Mouse (Mus musculus) spleen, adult 12 weeks (tissue): ENCODE results near the gene Ggn.
"Not testable (repeated sequence)": the region's sequence is repeated elsewhere in the genome, so short reads cannot be mapped to it uniquely, and the experiment has no call there.

Experiments
- DNase-seq: peaks from one replicate; pipeline ENCODE4 v3.0.0; 2022; ENCODE audit warnings: low spot score

Ggn gene

DNA sequence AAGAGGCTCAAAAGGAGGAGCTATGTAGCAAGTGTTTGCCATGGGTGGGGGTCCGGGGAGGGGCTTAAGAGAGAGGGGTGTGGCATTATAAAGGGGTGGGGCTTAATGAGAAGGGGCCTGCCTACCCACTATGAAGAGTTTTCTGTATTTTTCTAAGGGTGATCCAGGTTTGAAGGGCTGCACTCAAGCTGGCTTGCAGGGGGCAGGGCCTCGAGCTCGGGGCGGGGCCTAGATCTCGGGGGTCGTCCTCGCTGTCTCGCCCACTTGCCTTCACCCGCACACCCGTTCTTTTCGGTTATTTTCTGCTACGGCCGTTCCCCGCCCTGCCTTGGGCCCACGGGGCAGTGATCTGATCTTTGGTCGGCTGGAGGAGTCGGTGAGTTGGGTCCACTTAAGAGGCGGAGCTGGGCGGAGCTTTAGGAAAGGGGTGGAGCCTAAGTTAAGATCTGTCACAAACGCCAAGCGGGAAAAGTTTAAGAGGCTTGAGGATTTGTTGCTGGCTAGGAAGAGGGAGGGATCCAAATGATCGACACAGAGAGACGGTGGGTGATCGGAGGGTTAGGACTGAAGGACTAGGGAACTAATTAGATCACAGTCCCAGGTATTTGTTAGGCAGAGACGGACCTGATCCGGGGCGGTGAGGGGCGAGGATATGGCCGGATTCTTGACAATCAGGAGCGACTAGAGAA lies at the start of gene Ggn, which contains the start of gene Spred3:
Gene Ggn (plus strand): TSS at position 145 of the 689 bp plus-strand sequence.
Gene Spred3 (minus strand): TSS at position 346 of the 689 bp plus-strand sequence.
- DNase-seq, result peak; percentile 38

GRCm38 (mm10) chr7:29122821-29123220 lies 47.2 kb upstream of the Ggn start:
- no peak for DNase-seq

DNA sequence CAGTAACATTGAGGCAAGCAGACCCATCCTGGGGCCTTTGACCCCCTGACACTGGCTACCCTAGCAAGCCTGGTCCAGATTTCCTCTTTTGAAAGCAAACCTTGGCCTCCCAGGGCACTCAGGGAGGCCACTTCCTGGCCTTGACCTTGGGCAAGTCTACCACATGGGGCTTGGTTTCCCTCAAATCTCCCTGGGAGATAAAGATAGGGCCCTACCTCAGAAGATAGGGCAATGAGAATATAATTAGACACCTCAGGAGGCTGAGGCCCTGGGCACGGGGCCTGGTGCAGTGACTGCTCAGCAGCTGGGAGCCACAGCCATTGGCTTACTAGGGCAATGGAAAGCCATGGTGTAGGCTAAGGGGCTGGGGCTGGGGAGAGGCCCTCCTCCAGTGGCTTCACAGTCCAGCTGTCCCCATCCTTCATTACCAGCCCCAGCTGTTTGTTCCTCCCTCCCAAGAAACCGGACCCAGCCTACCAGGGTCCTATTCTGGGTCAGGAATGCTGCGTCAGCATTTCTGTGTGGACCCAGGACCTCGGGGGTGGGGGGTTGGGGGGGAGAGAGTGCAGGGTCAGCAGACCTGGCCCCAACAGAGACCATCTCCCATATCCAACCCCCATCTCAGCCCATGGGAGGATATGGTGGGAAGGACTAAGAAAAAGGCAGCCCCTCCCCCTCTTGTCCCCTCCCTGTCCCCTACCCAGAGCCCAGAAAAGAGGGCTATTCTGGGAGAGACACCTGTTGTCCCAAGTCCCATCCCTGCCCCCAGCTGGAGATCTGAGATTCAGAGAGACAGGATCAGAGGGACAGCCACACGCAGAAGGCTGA lies 46.3 kb upstream of the Ggn start:
- no peak for DNase-seq

GRCm38 (mm10) chr7:29124970-29125369 lies 45.0 kb upstream of the Ggn start, which contains the start of gene Ryr1:
Gene Ryr1 (minus strand): TSS chr7:29125179.
- DNase-seq, result no peak

DNA sequence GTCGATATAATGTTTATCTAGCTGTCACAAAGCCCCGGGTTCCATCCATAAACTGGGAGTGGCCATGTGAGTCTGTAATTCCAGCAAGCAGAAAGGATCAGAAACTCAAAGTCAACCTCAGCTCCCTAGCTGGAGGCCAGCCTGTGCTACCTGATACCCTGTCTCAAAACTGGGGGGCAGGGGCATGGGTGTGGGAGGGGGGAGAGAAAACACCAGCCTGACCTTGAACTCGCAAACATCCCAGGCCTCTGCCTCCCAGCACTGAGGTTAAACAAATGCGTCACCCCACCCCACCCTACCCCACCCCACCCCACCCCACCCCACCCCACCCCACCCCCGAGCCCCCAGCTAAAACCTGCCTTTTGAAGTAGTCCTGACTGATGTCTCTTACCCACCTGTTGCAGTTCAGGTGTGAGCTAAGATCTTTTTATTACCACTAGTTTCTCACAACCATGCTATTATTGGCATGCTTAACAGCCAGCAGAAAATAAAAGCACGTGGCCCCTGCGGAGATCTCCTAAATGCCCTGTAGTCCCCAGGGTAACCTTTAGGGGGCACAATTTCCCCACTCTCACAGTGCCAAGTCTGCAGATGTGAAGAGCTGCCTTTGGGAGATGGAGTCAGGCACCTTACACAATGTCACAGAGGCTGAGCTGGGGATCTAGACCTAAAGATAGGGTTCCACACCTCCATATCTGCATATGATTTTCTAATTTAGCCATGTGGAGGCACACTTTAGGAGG lies 43.7 kb upstream of the Ggn start:
- peak; percentile 41 for DNase-seq

GRCm38 (mm10) chr7:29128725-29129124 lies 41.3 kb upstream of the Ggn start:
- no peak for DNase-seq

DNA sequence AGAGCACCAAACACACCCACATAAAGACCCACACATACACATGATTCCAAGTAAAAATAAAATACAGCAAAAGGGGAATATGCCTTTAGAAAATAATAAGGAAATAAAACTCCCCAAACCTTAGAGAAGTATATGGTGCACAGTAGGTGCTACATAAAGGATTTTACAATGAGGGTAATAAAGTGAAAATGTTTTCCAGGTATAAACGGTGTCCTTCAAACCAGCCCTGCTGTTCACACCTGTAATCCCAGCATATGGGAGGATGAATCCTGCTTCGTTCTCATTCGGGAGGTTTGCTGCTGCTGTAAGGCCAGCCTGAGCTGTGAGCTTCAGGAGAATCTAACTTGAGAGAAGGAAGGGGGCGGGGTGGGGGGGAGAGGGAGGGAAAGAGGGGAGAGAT lies 35.8 kb upstream of the Ggn start:
- DNase-seq, result no peak

DNA sequence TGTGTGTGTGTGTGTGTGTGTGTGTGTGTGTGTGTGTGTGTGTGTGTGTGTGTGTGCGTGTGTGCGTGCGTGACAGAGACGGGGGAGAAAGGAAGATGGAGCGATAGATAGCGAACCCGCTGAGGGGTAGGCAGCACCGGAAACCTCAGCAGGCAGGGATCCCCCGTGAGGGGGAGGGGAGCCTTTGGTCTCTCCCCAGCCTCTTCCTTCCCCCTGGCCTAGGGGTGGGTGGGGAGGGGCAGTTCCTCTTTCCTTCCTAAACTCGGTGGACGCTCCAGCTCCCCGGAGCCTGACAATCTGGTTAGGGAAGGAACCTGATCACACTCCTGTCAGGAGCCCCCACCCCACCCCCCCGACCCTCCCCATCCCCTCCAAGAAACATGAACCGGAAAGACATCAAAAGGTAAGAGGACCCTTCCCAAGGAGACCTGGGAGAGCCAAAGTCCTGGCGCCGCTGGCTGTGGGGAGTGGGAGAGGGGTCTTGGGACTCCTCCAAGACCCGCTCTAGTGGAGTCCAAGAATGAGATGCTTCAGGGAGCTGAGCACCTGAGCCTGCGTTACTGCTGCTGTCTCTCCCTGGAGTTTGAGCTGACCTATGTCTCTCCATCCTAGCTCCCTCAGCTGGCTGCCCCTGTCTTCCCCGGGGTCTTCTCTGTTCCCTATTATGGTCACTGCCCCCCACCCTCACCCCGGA lies 35.2 kb upstream of the Ggn start, which contains the start of gene Rasgrp4:
Gene Rasgrp4 (plus strand): TSS at position 159 of the 694 bp plus-strand sequence.
- DNase-seq, result peak; percentile 40

DNA sequence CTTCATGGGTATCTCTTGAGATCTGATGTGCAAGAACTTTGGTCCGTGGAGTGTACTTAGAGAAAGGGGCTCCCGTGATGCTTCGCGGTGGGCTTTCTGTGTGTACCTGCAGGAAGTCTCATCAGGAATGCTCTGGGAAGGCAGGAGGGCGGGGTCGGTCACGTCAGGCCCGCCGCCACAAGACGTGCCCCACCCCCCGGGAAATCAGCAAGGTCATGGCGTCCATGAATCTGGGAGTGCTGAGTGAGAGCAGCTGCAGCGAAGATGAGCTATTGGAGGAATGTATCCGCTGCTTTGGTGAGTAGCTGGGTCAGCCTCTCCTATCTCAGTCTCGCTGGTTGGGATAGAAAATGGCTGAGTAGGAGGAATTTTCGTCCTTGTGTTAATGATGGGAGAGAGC lies 32.6 kb upstream of the Ggn start:
- DNase-seq, result no peak

DNA sequence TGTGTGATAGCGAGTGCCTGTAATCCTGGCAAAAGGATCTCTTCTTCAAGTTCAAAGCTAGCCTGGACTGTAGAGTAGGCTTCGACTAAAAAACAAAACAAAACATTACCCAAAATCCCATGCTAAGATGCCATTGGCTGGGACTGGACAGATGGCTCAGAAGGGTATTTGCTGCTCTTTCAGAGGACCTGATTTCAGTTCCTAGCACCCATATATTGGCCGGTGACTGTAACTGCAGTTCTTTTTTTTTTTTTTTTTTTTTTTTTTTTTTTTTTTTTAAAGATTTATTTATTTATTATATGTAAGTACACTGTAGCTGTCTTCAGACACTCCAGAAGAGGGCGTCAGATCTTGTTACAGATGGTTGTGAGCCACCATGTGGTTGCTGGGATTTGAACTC lies 30.8 kb upstream of the Ggn start:
- DNase-seq, result not testable (repeated sequence)

- DNase-seq, result no peak
Measured at GRCm38 (mm10) chr7:29141416-29141815, 28.6 kb upstream of the Ggn start.

GRCm38 (mm10) chr7:29144006-29144405 lies 26.0 kb upstream of the Ggn start:
- DNase-seq, result no peak

- no peak for DNase-seq
Measured at GRCm38 (mm10) chr7:29146625-29147367, 23.2 kb upstream of the Ggn start.

- DNase-seq, result no peak
Measured at GRCm38 (mm10) chr7:29148771-29149170, 21.2 kb upstream of the Ggn start.

- no peak for DNase-seq
Measured at GRCm38 (mm10) chr7:29151486-29151885, 18.5 kb upstream of the Ggn start.

- no peak for DNase-seq
Measured at GRCm38 (mm10) chr7:29154018-29154720, 15.8 kb upstream of the Ggn start.

GRCm38 (mm10) chr7:29155196-29155837 lies 14.7 kb upstream of the Ggn start:
- peak; percentile 71 for DNase-seq

GRCm38 (mm10) chr7:29155838-29156782 lies 13.9 kb upstream of the Ggn start, which contains the start of gene Fam98c:
Gene Fam98c (minus strand): TSS chr7:29156234.
- DNase-seq, result peak; percentile 53

DNA sequence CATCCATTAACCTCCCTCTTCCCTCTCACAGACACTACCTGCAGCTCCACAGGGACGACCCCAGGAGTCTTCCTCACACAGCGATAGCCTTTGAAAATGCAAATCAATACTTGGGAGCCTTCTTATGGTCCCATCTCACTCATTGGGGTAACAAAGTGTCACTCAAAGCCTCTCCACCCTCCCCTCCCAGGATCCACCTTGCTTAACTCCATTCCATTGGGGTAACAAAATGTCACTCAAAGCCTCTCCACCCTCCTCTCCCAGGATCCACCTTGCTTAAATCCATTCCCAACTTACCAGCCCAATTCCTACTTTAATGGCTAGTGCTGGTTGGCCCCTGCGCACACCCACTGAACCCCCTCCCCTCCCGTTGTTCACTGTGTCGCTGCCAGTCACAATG lies 11.7 kb upstream of the Ggn start:
- DNase-seq, result no peak
